Mouse (Mus musculus) intestine, embryonic 14.5 days (tissue): ENCODE measurements around the gene Dmap1. TPM values are rescaled to one million over a fixed set of nuclear protein-coding genes. Genes with fewer than 3 reads are reported as not detected.

Source experiments
- ATAC-seq: fragments of 200-750 bp; cut with Nextera tagmentation; replicated peaks from 2 replicates; pipeline ENCODE4 v1.8.0; 2017; ENCODE audit warnings: low read depth, moderate number of reproducible peaks, moderate TSS enrichment, moderate library complexity; ENCODE audit not compliant: low FRiP score, low TSS enrichment
- DNase-seq: peaks from one replicate; pipeline ENCODE4 v3.0.0-alpha.2; 2018; ENCODE audit warnings: low spot score
- H3K27ac ChIP-seq: fragments of 300-500 bp; sonication (generic); 2 replicates; pipeline ENCODE4 v1.5.1; 2014; ENCODE audit warnings: low read depth, mild to moderate bottlenecking, control low read depth
- H3K27me3 ChIP-seq: fragments of 300-500 bp; sonication (generic); replicated peaks from 2 replicates; pipeline ENCODE4 v1.6.1; 2014; ENCODE audit warnings: low read length, control low read depth; ENCODE audit not compliant: control insufficient read depth, insufficient read depth
- H3K36me3 ChIP-seq: fragments of 300-500 bp; sonication (generic); 2 replicates; pipeline ENCODE4 v1.6.1; 2014; ENCODE audit warnings: low read length, control low read depth; ENCODE audit not compliant: control insufficient read depth, insufficient read depth
- H3K4me1 ChIP-seq: fragments of 300-500 bp; sonication (generic); replicated peaks from 2 replicates; pipeline ENCODE4 v1.6.1; 2014; ENCODE audit warnings: low read length, control low read depth, mixed read lengths; ENCODE audit not compliant: control insufficient read depth, insufficient read depth
- H3K4me2 ChIP-seq: fragments of 300-500 bp; sonication (generic); 2 replicates; pipeline ENCODE4 v1.6.1; 2014; ENCODE audit warnings: low read length
- H3K4me3 ChIP-seq: fragments of 300-500 bp; sonication (generic); 2 replicates; pipeline ENCODE4 v1.5.1; 2014; ENCODE audit warnings: low read depth, low read length, control low read depth, mixed read lengths
- H3K9ac ChIP-seq: fragments of 300-500 bp; sonication (generic); 2 replicates; pipeline ENCODE4 v1.6.1; 2014; ENCODE audit warnings: mild to moderate bottlenecking, low read length
- H3K9me3 ChIP-seq: fragments of 300-500 bp; sonication (generic); 2 replicates; pipeline ENCODE4 v1.6.1; 2016; ENCODE audit warnings: low read length, control low read depth; ENCODE audit not compliant: control insufficient read depth
- WGBS: fragments of 180-500 bp; shearing (Covaris S2); extraction: QIAGEN DNeasy Blood & Tissue Kit; methylation state at CpG from one replicate; pipeline ENCODE4 v1.1.7; 2014; 5-methylcytosine and 5-hydroxymethylcytosine counted together
- polyA plus RNA-seq: library from polyadenylated mRNA; unstranded; fragments of >200 nt; fragmentation: Nextera tagmentation; extraction: Ambion mirVana; gene quantifications from 2 replicates; pipeline ENCODE4 v1.2.1, GENCODE M21; 2014

Dmap1 gene
- polyA plus RNA-seq, 1 experiment from 2014 or later: 58.7 TPM

GRCm38 (mm10) chr4:117636152-117636551 is 45.9 kb downstream of the Dmap1 start:
- 86% methylated on average over 4 of the region's 4 CpGs for whole genome bisulfite sequencing
- Histone ChIP-seq H3K36me3 (peaks cover 12% of the 10 kb centered on the region; the same call in 1 of the 2 replicates), H3K27me3 (no peaks in the 10 kb centered on the region), H3K4me3 (no peak overlapping the region), H3K4me2 (no peak overlapping the region), H3K27ac (no peak overlapping the region), H3K9ac (no peak overlapping the region), H3K4me1 (0 out of 2 replicates have a peak, but pooled peaks cover 5% of the 10 kb centered on the region), H3K9me3 (no peaks in the 10 kb centered on the region)
- no peak for DNase-seq
- ATAC-seq: no peak

- ATAC-seq (no peak), DNase-seq (no peak)
- H3K4me2 ChIP-seq: no peak overlapping the region
- no peak overlapping the region for H3K4me3 ChIP-seq
- H3K27me3 ChIP-seq: no peaks in the 10 kb centered on the region
- 81% methylated on average over 7 of the region's 7 CpGs for WGBS
- H3K27ac ChIP-seq: no peak overlapping the region
- H3K9ac ChIP-seq: no peak overlapping the region
- no peaks in the 10 kb centered on the region for H3K9me3 ChIP-seq
- H3K4me1 ChIP-seq: peaks cover 16% of the 10 kb centered on the region; the same call in 1 of the 2 replicates
- no peaks in the 10 kb centered on the region for H3K36me3 ChIP-seq
Measured at GRCm38 (mm10) chr4:117634642-117635041, 47.4 kb downstream of the Dmap1 start.

GRCm38 (mm10) chr4:117633527-117633926 is 48.5 kb downstream of the Dmap1 start:
- Histone ChIP-seq H3K4me3 (no peak overlapping the region), H3K4me2 (no peak overlapping the region), H3K27me3 (no peaks in the 10 kb centered on the region), H3K4me1 (peaks cover 26% of the 10 kb centered on the region; the same call in 1 of the 2 replicates), H3K9ac (no peak overlapping the region), H3K27ac (no peak overlapping the region), H3K36me3 (no peaks in the 10 kb centered on the region), H3K9me3 (no peaks in the 10 kb centered on the region)
- 41% methylated on average over 5 of the region's 5 CpGs for WGBS
- ATAC-seq (no peak), DNase-seq (no peak)

GRCm38 (mm10) chr4:117630053-117630670 is 51.9 kb downstream of the Dmap1 start:
- 39% methylated on average over 6 of the region's 6 CpGs for WGBS
- Histone ChIP-seq H3K4me2 (no peak overlapping the region), H3K9me3 (no peaks in the 10 kb centered on the region), H3K36me3 (no peaks in the 10 kb centered on the region), H3K27ac (no peak overlapping the region), H3K4me1 (peaks cover 28% of the 10 kb centered on the region; the same call in 1 of the 2 replicates), H3K4me3 (no peak overlapping the region), H3K9ac (no peak overlapping the region), H3K27me3 (no peaks in the 10 kb centered on the region)
- ATAC-seq: peak; percentile 75
- peak; percentile 70 for DNase-seq

- H3K27me3 ChIP-seq: no peaks in the 10 kb centered on the region
- ATAC-seq (no peak), DNase-seq (no peak)
- no peak overlapping the region for H3K9ac ChIP-seq
- no peak overlapping the region for H3K27ac ChIP-seq
- no peak overlapping the region for H3K4me2 ChIP-seq
- peaks cover 27% of the 10 kb centered on the region; the same call in 1 of the 2 replicates for H3K4me1 ChIP-seq
- no peaks in the 10 kb centered on the region for H3K9me3 ChIP-seq
- 0 out of 2 replicates have a peak, but pooled peaks cover 5% of the 10 kb centered on the region for H3K36me3 ChIP-seq
- WGBS: 41% methylated on average over 1 of the region's 1 CpGs
- H3K4me3 ChIP-seq: no peak overlapping the region
Measured at GRCm38 (mm10) chr4:117628464-117628863, 53.6 kb downstream of the Dmap1 start.

Other genes with a start within 250 kb of the Dmap1 start
- 58.7 and 65.1 TPM in 2 replicates for gene Rnf220, start 185.2 kb downstream of the Dmap1 start, polyA plus RNA-seq
- gene Eri3, start 131.9 kb downstream of the Dmap1 start, polyA plus RNA-seq: 131 and 141 TPM in 2 replicates
- gene Gm12845, start 42.1 kb upstream of the Dmap1 start, polyA plus RNA-seq: not detected in 2 replicates
- not detected in 2 replicates for gene Klf17, start 83.4 kb upstream of the Dmap1 start, polyA plus RNA-seq
- gene Slc6a9, start 152.2 kb upstream of the Dmap1 start, polyA plus RNA-seq: 9.5 and 11.7 TPM in 2 replicates
- 1.1 and 1.9 TPM in 2 replicates for gene Ccdc24, start 190.3 kb upstream of the Dmap1 start, polyA plus RNA-seq
- gene B4galt2, start 201.2 kb upstream of the Dmap1 start, polyA plus RNA-seq: 26.3 and 30.6 TPM in 2 replicates
- gene Atp6v0b, start 205.1 kb upstream of the Dmap1 start, polyA plus RNA-seq: 213 and 219 TPM in 2 replicates
- 20.0 and 23.1 TPM in 2 replicates for gene Dph2, start 209.8 kb upstream of the Dmap1 start, polyA plus RNA-seq
- gene Ipo13, start 232.7 kb upstream of the Dmap1 start, polyA plus RNA-seq: 43.2 and 43.3 TPM in 2 replicates
- 7.0 and 7.2 TPM in 2 replicates for gene Artn, start 247.5 kb upstream of the Dmap1 start, polyA plus RNA-seq